Mouse (Mus musculus): ENCODE measurements at regions not wholly inside any gene's neighbourhood (a gene's known extent, or its start where the extent isn't known, plus 50 kb on each side); places are given as distances from the start of the nearest gene placed in this dataset.

DNA sequence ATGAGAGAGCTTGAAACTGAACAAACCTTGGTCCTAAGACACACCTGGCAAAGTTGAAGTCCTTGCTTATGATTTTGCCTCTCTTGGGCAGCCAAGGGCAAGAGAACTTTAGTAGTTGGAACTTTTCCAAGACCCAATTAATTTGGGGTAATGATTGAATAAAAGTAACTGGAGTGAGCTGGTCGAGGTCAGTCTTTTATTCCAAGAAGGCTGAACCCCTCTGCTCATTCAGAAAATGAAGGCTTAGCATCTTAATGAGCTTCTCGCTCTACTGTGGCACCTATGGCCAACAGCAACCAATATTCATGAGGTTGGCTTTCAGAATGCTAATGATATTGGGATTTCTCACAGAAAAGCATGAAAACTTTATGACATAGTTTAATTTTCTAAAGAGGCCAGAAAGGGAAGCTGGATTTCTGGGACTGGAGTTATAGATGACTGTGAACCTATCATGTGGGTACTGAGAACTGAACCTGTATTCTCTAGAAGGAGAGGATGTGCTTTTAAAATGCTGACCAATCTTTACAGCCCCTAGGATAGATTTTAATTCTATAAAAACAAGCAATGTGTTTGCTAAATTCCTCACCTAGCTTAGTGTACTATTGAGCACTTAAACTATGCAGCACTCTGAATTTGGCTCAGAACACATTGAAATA is 176.5 kb upstream of the Htr2a start:
- Histone ChIP-seq H3K4me2 (ENCODE audit: low read depth) (no peak overlapping the region), H3K4me1 (replicated peaks; ENCODE audit: control insufficient read depth in 2 of 2, insufficient read depth in 2 of 2, low read length in 1 of 2) (no peaks in the 10 kb centered on the region), H3K9me3 (ENCODE audit: control insufficient read depth, low read length) (no peaks in the 10 kb centered on the region), H3K36me3 (replicated peaks; ENCODE audit: control insufficient read depth, insufficient read depth, low read depth) (no peaks in the 10 kb centered on the region), H3K9ac (replicated peaks) (no peak overlapping the region), H3K27me3 (ENCODE audit: control insufficient read depth, insufficient read depth, low read length) (no peaks in the 10 kb centered on the region), H3K27ac (no peak overlapping the region), H3K4me3 (ENCODE audit: insufficient read depth in 1 of 2, low read depth in 2 of 2, low read length in 2 of 2) (no peak overlapping the region)
- 35% methylated on average over 2 of the region's 2 CpGs for WGBS (ENCODE audit: insufficient replicate concordance)
- no peak for TF ChIP-seq CTCF (IDR thresholded peaks at IDR 0.05; ENCODE audit: low read depth)
- no peak for TF ChIP-seq EP300 (IDR thresholded peaks at IDR 0.05; ENCODE audit: low read depth)
- DNase-seq (ENCODE audit: low read depth in 3 of 3, low spot score in 3 of 3) (no peak), ATAC-seq (ENCODE audit: insufficient read depth) (no peak)

DNA sequence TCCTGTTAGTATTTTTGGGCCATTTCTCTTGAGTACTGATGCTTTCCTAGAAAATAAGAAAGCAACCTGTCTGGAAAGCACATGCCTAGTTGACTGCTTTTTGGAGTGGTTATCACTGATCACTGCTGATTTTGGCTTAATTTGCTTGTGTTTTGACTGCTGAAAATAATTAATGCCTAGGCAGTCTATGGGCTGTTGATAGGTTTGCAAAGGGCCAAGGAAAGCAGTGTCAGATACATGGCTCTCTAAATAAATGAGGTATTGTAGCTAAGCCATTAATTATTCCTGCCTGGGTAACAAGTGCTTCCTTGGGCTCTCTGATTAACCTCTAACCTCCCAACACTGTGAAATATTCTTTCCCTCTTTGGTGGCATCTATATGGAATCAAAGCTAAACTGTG is 145.1 kb upstream of the Htr2a start:
- H3K4me3 ChIP-seq (ENCODE audit: insufficient read depth in 1 of 2, low read depth in 2 of 2, low read length in 2 of 2), result no peak overlapping the region
- no peaks in the 10 kb centered on the region for H3K9me3 ChIP-seq (ENCODE audit: control insufficient read depth, low read length)
- TF ChIP-seq CTCF (IDR thresholded peaks at IDR 0.05; ENCODE audit: low read depth) (no peak), EP300 (IDR thresholded peaks at IDR 0.05; ENCODE audit: low read depth) (no peak)
- no peak overlapping the region for H3K4me2 ChIP-seq (ENCODE audit: low read depth)
- H3K27ac ChIP-seq, result no peak overlapping the region
- H3K9ac ChIP-seq (replicated peaks), result no peak overlapping the region
- ATAC-seq (ENCODE audit: insufficient read depth) (no peak), DNase-seq (ENCODE audit: low read depth in 3 of 3, low spot score in 3 of 3) (no peak)
- no peaks in the 10 kb centered on the region for H3K27me3 ChIP-seq (ENCODE audit: control insufficient read depth, insufficient read depth, low read length)
- no peaks in the 10 kb centered on the region for H3K4me1 ChIP-seq (replicated peaks; ENCODE audit: control insufficient read depth in 2 of 2, insufficient read depth in 2 of 2, low read length in 1 of 2)
- H3K36me3 ChIP-seq (replicated peaks; ENCODE audit: control insufficient read depth, insufficient read depth, low read depth), result no peaks in the 10 kb centered on the region

DNA sequence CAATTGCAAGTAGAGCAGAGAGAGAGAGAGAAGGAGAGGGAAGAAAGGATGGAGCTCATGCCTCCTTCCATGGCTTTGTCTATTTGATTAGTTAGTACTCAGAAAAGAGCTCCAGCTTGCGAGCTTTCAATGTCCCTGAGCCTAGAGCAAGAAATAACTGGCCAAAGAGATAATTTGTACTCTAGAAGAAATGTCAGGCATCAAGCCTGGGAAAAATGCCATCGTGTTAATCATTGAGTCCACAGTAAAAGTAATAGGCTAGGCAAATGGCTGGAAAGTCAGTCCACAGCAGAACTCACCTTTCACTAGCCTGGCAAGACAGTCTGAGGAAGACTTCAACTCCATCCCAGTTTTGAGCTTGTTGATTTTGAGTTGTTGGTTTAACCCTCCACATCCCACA is 129.1 kb upstream of the Htr2a start:
- TF ChIP-seq EP300 (IDR thresholded peaks at IDR 0.05; ENCODE audit: low read depth) (no peak), CTCF (IDR thresholded peaks at IDR 0.05; ENCODE audit: low read depth) (no peak)
- no peak overlapping the region for H3K9ac ChIP-seq (replicated peaks)
- 43% methylated on average over 2 of the region's 2 CpGs for WGBS (ENCODE audit: insufficient replicate concordance)
- DNase-seq (ENCODE audit: low read depth in 3 of 3, low spot score in 3 of 3) (no peak), ATAC-seq (ENCODE audit: insufficient read depth) (no peak)
- H3K4me2 ChIP-seq (ENCODE audit: low read depth), result no peak overlapping the region
- no peaks in the 10 kb centered on the region for H3K27me3 ChIP-seq (ENCODE audit: control insufficient read depth, insufficient read depth, low read length)
- no peaks in the 10 kb centered on the region for H3K4me1 ChIP-seq (replicated peaks; ENCODE audit: control insufficient read depth in 2 of 2, insufficient read depth in 2 of 2, low read length in 1 of 2)
- no peaks in the 10 kb centered on the region for H3K9me3 ChIP-seq (ENCODE audit: control insufficient read depth, low read length)
- no peak overlapping the region for H3K27ac ChIP-seq
- H3K4me3 ChIP-seq (ENCODE audit: insufficient read depth in 1 of 2, low read depth in 2 of 2, low read length in 2 of 2), result no peak overlapping the region
- H3K36me3 ChIP-seq (replicated peaks; ENCODE audit: control insufficient read depth, insufficient read depth, low read depth), result no peaks in the 10 kb centered on the region

DNA sequence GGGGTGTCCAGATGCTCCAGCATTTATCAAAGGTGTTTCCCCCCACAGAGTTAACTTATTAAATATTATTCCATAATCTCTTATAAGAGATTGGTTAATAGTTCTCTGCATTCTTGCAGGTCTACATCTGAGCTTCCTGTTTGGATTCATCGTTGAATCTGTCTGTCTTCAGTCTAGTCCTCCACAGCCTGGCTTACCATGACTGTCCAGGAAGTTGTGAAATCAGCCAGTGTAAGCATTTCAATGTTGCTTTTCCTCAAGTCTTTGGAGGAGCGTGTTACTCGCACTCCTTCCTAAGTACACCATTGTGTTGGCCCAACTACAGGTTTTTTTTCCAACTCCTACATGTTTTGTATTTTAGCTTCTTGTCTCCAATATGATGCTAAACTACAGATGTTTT is 124.2 kb upstream of the Htr2a start:
- no peaks in the 10 kb centered on the region for H3K9me3 ChIP-seq (ENCODE audit: control insufficient read depth, low read length)
- no peaks in the 10 kb centered on the region for H3K36me3 ChIP-seq (replicated peaks; ENCODE audit: control insufficient read depth, insufficient read depth, low read depth)
- no peaks in the 10 kb centered on the region for H3K4me1 ChIP-seq (replicated peaks; ENCODE audit: control insufficient read depth in 2 of 2, insufficient read depth in 2 of 2, low read length in 1 of 2)
- no peak overlapping the region for H3K4me3 ChIP-seq (ENCODE audit: insufficient read depth in 1 of 2, low read depth in 2 of 2, low read length in 2 of 2)
- H3K27me3 ChIP-seq (ENCODE audit: control insufficient read depth, insufficient read depth, low read length), result no peaks in the 10 kb centered on the region
- no peak for DNase-seq (ENCODE audit: low read depth in 3 of 3, low spot score in 3 of 3)
- H3K27ac ChIP-seq, result no peak overlapping the region
- WGBS (ENCODE audit: insufficient replicate concordance), result 31% methylated on average over 3 of the region's 3 CpGs
- no peak for ATAC-seq (ENCODE audit: insufficient read depth)
- no peak overlapping the region for H3K9ac ChIP-seq (replicated peaks)
- no peak overlapping the region for H3K4me2 ChIP-seq (ENCODE audit: low read depth)
- TF ChIP-seq EP300 (IDR thresholded peaks at IDR 0.05; ENCODE audit: low read depth), result no peak
- no peak for TF ChIP-seq CTCF (IDR thresholded peaks at IDR 0.05; ENCODE audit: low read depth)

DNA sequence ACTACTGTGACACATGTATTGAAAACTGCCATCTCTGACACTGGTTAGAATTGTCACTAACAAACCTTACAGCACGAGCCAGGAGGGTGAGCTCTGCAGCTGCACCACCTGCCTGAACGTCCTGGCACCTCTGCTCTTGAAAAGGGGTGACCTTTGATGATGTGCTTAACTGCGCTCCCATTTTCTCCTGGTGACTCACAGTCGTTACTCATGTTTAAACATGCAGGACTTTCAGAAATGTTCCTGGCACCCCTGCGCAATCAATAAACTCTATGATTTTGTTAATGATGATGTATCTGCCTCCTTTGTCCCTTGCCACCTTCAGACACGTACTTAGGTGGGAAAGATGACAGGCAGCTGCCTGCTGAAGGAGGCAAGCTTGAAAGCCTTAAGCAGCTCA is 121.1 kb upstream of the Htr2a start:
- no peak overlapping the region for H3K4me3 ChIP-seq (ENCODE audit: insufficient read depth in 1 of 2, low read depth in 2 of 2, low read length in 2 of 2)
- no peak overlapping the region for H3K27ac ChIP-seq
- H3K9me3 ChIP-seq (ENCODE audit: control insufficient read depth, low read length), result no peaks in the 10 kb centered on the region
- no peaks in the 10 kb centered on the region for H3K4me1 ChIP-seq (replicated peaks; ENCODE audit: control insufficient read depth in 2 of 2, insufficient read depth in 2 of 2, low read length in 1 of 2)
- TF ChIP-seq EP300 (IDR thresholded peaks at IDR 0.05; ENCODE audit: low read depth), result no peak
- no peak overlapping the region for H3K9ac ChIP-seq (replicated peaks)
- H3K27me3 ChIP-seq (ENCODE audit: control insufficient read depth, insufficient read depth, low read length), result no peaks in the 10 kb centered on the region
- H3K36me3 ChIP-seq (replicated peaks; ENCODE audit: control insufficient read depth, insufficient read depth, low read depth), result no peaks in the 10 kb centered on the region
- no peak overlapping the region for H3K4me2 ChIP-seq (ENCODE audit: low read depth)
- 57% methylated on average over 6 of the region's 6 CpGs for WGBS (ENCODE audit: insufficient replicate concordance)
- ATAC-seq (ENCODE audit: insufficient read depth) (no peak), DNase-seq (ENCODE audit: low read depth in 3 of 3, low spot score in 3 of 3) (no peak)
